In the genomic region with DNA sequence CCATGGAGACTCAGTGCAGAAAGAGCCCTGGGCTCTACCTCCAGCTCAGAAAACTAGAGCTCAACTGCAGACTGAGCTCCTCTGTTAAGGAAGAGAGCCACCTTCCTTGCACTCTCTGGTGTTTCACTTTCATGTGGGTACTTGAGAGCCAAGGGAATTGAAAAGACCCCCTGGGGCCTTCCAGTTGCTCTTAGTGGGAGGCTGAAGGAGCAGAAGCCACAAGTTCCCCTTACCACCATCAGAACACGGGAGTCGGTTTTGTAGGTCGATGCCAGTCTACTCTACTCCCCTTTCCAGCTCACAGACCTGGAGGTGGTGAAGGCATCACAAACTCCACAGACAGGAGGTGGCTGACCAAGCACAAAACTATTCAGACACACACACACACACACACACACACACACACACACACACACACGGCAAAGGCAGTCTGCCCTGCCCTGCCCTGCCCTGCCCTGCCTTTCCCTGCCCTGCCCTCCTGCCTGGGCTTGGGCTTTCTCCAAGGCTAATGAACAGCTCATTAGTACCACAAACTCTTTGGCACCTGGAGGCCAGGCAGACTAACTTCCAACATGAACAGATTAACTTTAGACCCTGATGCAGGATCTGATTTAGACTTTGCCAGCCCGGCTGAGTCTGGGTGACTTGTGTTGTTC, we compare ENCODE assay signal across 22 mouse cellular contexts. TPM values are rescaled to one million over a fixed set of nuclear protein-coding genes. Genes with fewer than 3 reads are reported as not detected.
DNase-seq lines count a peak whose midpoint lies in the region; ATAC-seq lines count a peak whose summit lies in the region.
"Had no signal": no experiment of that assay in that cellular context is flagged by ENCODE, and none has a peak within 500 bp of the region (broad histone marks: within the 10 kb centered on the region; RNA-seq: fewer than 3 reads in every experiment).

No protein-coding gene starts in this region.

- no peaks in the 10 kb centered on the region for H3K9me3 ChIP-seq in hindbrain, embryonic 10.5 days
- H3K9me3 ChIP-seq in hindbrain, embryonic 11.5 days (ENCODE audit: control insufficient read depth, low read length), result no peaks in the 10 kb centered on the region
- no peaks in the 10 kb centered on the region for H3K9me3 ChIP-seq in intestine, embryonic 16.5 days (ENCODE audit: control insufficient read depth, low read length)
- H3K9me3 ChIP-seq: heart, embryonic 12.5 days; limb, embryonic 12.5 days; megakaryocyte, embryonic 14.5 days; neural tube, embryonic 15.5 days had no signal

- no peaks in the 10 kb centered on the region for H3K36me3 ChIP-seq in hindbrain, embryonic 10.5 days
- H3K36me3 ChIP-seq in hindbrain, embryonic 11.5 days (ENCODE audit: control insufficient read depth, insufficient read depth, low read length), result no peaks in the 10 kb centered on the region
- no peaks in the 10 kb centered on the region for H3K36me3 ChIP-seq in intestine, embryonic 16.5 days (ENCODE audit: control insufficient read depth, insufficient read depth, low read length)
- H3K36me3 ChIP-seq: heart, embryonic 12.5 days; limb, embryonic 12.5 days; neural tube, embryonic 15.5 days had no signal

- H3K4me3 ChIP-seq in hindbrain, embryonic 10.5 days, result no peak overlapping the region
- H3K4me3 ChIP-seq in hindbrain, embryonic 11.5 days (ENCODE audit: low read depth, low read length), result no peak overlapping the region
- H3K4me3 ChIP-seq in intestine, embryonic 16.5 days (ENCODE audit: low read length), result no peak overlapping the region
- H3K4me3 ChIP-seq: erythroblast, embryonic 14.5 days; heart, embryonic 12.5 days; limb, embryonic 12.5 days; megakaryocyte, embryonic 14.5 days; neural tube, embryonic 15.5 days had no signal

- DNase-seq in hindbrain, embryonic 10.5 days (ENCODE audit: low spot score), result no peak
- DNase-seq in hindbrain, embryonic 11.5 days (ENCODE audit: low spot score), result no peak
- DNase-seq in 3T3-L1 (ENCODE audit: low read depth, low spot score), result peak; percentile 42
- DNase-seq in kidney, postnatal 36 days, result peak; percentile 82 to 84
- DNase-seq in cerebellum, adult 8-10 months, result no peak
- no peak for DNase-seq in right cerebral cortex, postnatal 25 days
- DNase-seq: cerebellum, adult 11 months; gastrocnemius, postnatal 14 days; heart, postnatal 4 days; liver, postnatal 0 days; right cerebral cortex, postnatal 14 days; thymus, postnatal 4 days had no signal

- ATAC-seq in hindbrain, embryonic 11.5 days (ENCODE audit: low FRiP score), result no peak
- ATAC-seq in intestine, embryonic 16.5 days, result peak; percentile 75
- no peak for ATAC-seq in erythroblast, adult 5-6 weeks (replicated peaks; ENCODE audit: low FRiP score, poor library complexity, severe bottlenecking)
- ATAC-seq: activated CD4-positive, CD25-positive, alpha-beta regulatory T cell, adult 4 months; liver, postnatal 0 days had no signal

- no peaks in the 10 kb centered on the region for H3K27me3 ChIP-seq in hindbrain, embryonic 10.5 days (ENCODE audit: insufficient read depth, poor library complexity, severe bottlenecking)
- no peaks in the 10 kb centered on the region for H3K27me3 ChIP-seq in hindbrain, embryonic 11.5 days (ENCODE audit: control insufficient read depth, insufficient read depth, low read length)
- H3K27me3 ChIP-seq in intestine, embryonic 16.5 days (replicated peaks; ENCODE audit: control insufficient read depth, insufficient read depth, low read length), result no peaks in the 10 kb centered on the region
- H3K27me3 ChIP-seq: heart, embryonic 12.5 days; limb, embryonic 12.5 days; neural tube, embryonic 15.5 days had no signal

- H3K4me1 ChIP-seq in hindbrain, embryonic 10.5 days (replicated peaks), result peaks cover 16% of the 10 kb centered on the region; the same call in 1 of the 2 replicates
- H3K4me1 ChIP-seq in hindbrain, embryonic 11.5 days (replicated peaks; ENCODE audit: control insufficient read depth, insufficient read depth, low read length), result no peaks in the 10 kb centered on the region
- H3K4me1 ChIP-seq in intestine, embryonic 16.5 days (ENCODE audit: control insufficient read depth, insufficient read depth, low read length), result peaks cover 4% of the 10 kb centered on the region; the same call in 1 of the 2 replicates
- H3K4me1 ChIP-seq: heart, embryonic 12.5 days; limb, embryonic 12.5 days; megakaryocyte, embryonic 14.5 days; neural tube, embryonic 15.5 days had no signal

- no peak overlapping the region for H3K9ac ChIP-seq in hindbrain, embryonic 11.5 days (ENCODE audit: low read depth, low read length)
- H3K9ac ChIP-seq in intestine, embryonic 16.5 days (ENCODE audit: low read depth, low read length), result no peak overlapping the region
- H3K9ac ChIP-seq: heart, embryonic 12.5 days; limb, embryonic 12.5 days; liver, postnatal 0 days; neural tube, embryonic 15.5 days had no signal

- H3K27ac ChIP-seq in hindbrain, embryonic 10.5 days, result 0 out of 2 replicates have a peak overlapping the region, but pooled peaks have one; percentile 8
- no peak overlapping the region for H3K27ac ChIP-seq in hindbrain, embryonic 11.5 days (ENCODE audit: low read depth, low read length)
- H3K27ac ChIP-seq in intestine, embryonic 16.5 days (ENCODE audit: low read length), result no peak overlapping the region
- H3K27ac ChIP-seq: limb, embryonic 12.5 days; neural tube, embryonic 15.5 days had no signal

- WGBS in hindbrain, embryonic 10.5 days, result 87% methylated on average over 5 of the region's 5 CpGs
- 82% methylated on average over 5 of the region's 5 CpGs for WGBS in hindbrain, embryonic 11.5 days
- WGBS in intestine, embryonic 16.5 days, result 67% methylated on average over 5 of the region's 5 CpGs

- no peak overlapping the region for H3K4me2 ChIP-seq in hindbrain, embryonic 11.5 days (replicated peaks; ENCODE audit: low read depth, low read length)
- H3K4me2 ChIP-seq in intestine, embryonic 16.5 days (ENCODE audit: low read depth, low read length), result no peak overlapping the region
- H3K4me2 ChIP-seq: heart, embryonic 12.5 days; limb, embryonic 12.5 days; neural tube, embryonic 15.5 days had no signal

RNA-seq across cellular contexts. Expression of a gene that starts 1.7 kb away (rescaled TPM):
- polyA plus RNA-seq in hindbrain, embryonic 10.5 days (2016; fragmentation: Nextera tagmentation; extraction: Ambion mirVana), result not detected in 2 replicates
- not detected in 2 replicates for polyA plus RNA-seq in hindbrain, embryonic 11.5 days (2014; fragmentation: Nextera tagmentation; extraction: Ambion mirVana)
- not detected in 2 replicates for polyA plus RNA-seq in intestine, embryonic 16.5 days (2015; fragmentation: Nextera tagmentation; extraction: Ambion mirVana)
- total RNA-seq in erythroblast, adult 5-6 weeks (2015; ENCODE audit: low replicate concordance), result not detected in 2 replicates
- total RNA-seq in erythroblast, adult 5-6 weeks (2017; ENCODE audit: low replicate concordance), result not detected in 2 replicates
- total RNA-seq: gastrocnemius, postnatal 14 days; heart, postnatal 4 days; left cerebral cortex, adult 18-20 months had no signal
- polyA plus RNA-seq: activated CD4-positive, CD25-positive, alpha-beta regulatory T cell, adult 4 months; erythroblast, embryonic 14.5 days; heart, embryonic 12.5 days; intestine, embryonic 14.5 days; limb, embryonic 12.5 days; liver, postnatal 0 days; neural tube, embryonic 15.5 days had no signal

RNA-seq across cellular contexts. Expression of a gene that starts 51.1 kb away (rescaled TPM):
- polyA plus RNA-seq in hindbrain, embryonic 10.5 days (2016; fragmentation: Nextera tagmentation; extraction: Ambion mirVana), result 8.8 and 14.1 TPM in 2 replicates
- 11.7 and 13.6 TPM in 2 replicates for polyA plus RNA-seq in hindbrain, embryonic 11.5 days (2014; fragmentation: Nextera tagmentation; extraction: Ambion mirVana)
- 24.7 and 28.6 TPM in 2 replicates for polyA plus RNA-seq in intestine, embryonic 16.5 days (2015; fragmentation: Nextera tagmentation; extraction: Ambion mirVana)
- not detected in 2 replicates for total RNA-seq in erythroblast, adult 5-6 weeks (2015; ENCODE audit: low replicate concordance)
- total RNA-seq in erythroblast, adult 5-6 weeks (2017; ENCODE audit: low replicate concordance), result 0.98 TPM in 1 of 2 replicates, not detected in the other
- polyA plus RNA-seq: activated CD4-positive, CD25-positive, alpha-beta regulatory T cell, adult 4 months; erythroblast, embryonic 14.5 days had no signal

Comparison
In these comparisons a context has a peak if more than half of its experiments do, and no peak if none do; other contexts are left out.
1. DNase-seq: peak in 3T3-L1 (single experiment) and kidney, postnatal 36 days (2 of 2); none in hindbrain, embryonic 10.5 days (single experiment), hindbrain, embryonic 11.5 days (single experiment), cerebellum, adult 8-10 months (single experiment) and right cerebral cortex, postnatal 25 days (single experiment).